Mouse (Mus musculus): Measurements from ENCODE around the gene Ank2. TPM values are rescaled to one million over a fixed set of nuclear protein-coding genes. Genes with fewer than 3 reads are reported as not detected.
A peak's percentile ranks its signal among the peaks of the same experiment; 100 is the strongest.

Ank2 gene
- total RNA-seq, 2 experiments from 2014 or later, result 56.9 to 95.8 TPM

DNA sequence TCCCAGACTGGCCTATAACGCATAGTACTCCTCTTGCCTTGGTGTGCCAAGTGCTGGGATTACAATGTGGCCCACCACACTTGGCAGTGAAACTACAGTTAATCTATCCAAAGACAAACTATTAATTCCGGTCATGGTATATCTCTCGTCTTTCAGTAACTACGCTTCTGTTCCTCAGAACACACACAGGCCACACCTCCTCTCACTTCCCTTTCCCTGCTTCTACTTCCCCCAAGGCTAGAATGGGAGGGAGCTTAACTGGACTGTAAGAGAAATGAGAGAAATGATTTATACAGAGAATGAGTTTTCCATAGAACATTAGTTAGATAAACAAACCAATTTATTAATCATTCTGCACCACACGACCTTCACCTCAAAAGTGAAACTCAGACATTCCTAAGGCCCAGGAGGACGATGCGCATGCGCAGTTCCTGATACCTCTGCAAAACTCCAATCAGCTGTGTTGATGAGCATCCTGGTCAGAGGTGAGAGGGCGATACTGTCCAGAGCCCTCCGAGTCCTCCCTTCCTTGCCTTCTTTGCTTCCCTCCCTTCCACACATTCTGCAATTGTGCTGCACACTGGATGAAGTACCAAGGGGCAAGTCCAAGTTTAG is 206.2 kb downstream of the Ank2 start:
- no peak for DNase-seq

GRCm38 (mm10) chr3:127282277-127282676 is 216.9 kb downstream of the Ank2 start:
- no peak for DNase-seq

- no peak for DNase-seq
Measured at GRCm38 (mm10) chr3:127281390-127281789, 217.8 kb downstream of the Ank2 start.

- no peak for DNase-seq
Measured at GRCm38 (mm10) chr3:127280376-127280775, 218.8 kb downstream of the Ank2 start.

- no peak for DNase-seq
Measured at GRCm38 (mm10) chr3:127275953-127276352, 223.2 kb downstream of the Ank2 start.

DNA sequence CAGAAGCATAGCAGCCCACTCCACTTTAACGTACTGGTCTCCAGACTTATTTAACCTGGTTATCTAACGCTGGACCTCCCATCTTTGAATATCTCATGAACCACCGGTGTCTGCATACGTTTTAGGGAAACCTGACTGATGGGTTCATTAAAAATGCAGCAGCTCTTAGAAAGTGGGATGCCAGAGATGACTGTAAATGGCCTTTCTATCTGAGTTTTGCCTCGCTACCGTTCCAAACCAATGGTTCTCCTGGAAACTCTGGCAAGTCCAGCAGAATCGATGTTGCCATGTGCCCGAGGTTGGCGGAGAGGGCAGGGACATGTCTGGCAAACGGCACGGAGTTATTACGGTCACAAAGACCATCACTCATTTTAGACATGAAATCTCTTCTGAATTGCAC is 226.3 kb downstream of the Ank2 start:
- DNase-seq, result no peak

- no peak for DNase-seq
Measured at GRCm38 (mm10) chr3:127269616-127270015, 229.5 kb downstream of the Ank2 start.

DNA sequence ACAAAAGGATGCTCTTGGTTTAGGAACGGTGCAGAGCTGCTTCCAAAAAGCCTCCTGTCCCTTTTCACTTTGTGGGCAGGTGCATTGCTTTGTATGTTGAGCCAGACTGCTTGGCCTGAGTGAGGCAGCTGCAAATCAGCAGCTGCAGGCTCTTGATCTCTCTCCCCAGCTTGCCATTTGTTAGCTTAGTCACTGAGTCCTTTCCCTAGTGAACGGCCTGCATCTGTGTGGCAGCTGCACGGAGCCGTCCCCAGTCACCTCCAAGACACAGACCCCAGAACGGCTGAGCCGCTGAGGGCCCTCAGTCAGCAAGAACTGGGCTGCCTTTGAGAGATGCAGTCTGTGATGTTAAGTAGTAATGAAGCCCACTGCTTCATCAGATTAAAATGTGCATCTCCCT is 231.3 kb downstream of the Ank2 start:
- no peak for DNase-seq

DNA sequence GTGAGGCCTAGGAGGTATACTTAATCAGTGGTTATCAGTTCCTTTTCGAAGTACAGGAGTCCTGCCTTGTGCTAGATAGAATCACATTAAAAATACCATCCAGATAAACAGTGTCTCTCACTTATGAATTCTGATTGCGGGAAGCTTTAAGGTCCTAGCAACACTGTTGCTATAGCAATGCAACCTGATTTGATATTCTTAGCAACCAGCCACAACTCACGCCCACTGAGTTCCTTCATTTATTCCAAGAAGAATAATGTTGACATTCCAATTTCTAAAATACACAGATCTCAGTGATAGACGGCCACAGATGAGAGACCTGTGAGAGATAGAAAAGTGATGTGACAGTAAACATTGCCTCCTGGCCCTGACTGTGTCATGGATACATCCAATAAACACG is 233.4 kb downstream of the Ank2 start:
- DNase-seq, result no peak

GRCm38 (mm10) chr3:127265182-127265581 is 234.0 kb downstream of the Ank2 start:
- no peak for DNase-seq

- no peak for DNase-seq
Measured at GRCm38 (mm10) chr3:127260786-127261166, 238.4 kb downstream of the Ank2 start.

GRCm38 (mm10) chr3:127260007-127260785 is 239.0 kb downstream of the Ank2 start:
- DNase-seq, result no peak

GRCm38 (mm10) chr3:127258466-127259075 is 240.6 kb downstream of the Ank2 start:
- no peak for DNase-seq

DNA sequence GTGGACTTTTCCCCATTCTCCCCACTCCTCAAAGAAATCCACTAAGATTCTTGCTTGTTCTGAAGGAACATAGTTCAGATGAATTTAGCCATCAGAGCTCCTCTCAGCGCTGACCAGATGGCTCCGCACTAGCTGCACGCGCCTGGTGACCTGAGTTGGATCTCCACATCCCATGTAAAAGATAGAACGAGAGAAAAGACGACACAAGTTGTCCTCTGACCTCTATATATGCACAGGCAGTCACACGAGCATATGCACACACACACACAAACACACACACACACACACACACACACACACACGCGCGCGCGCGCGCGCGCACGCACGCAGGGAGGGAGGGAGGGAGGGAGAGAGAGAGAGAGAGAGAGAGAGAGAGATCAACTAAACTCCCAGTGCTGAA is 241.2 kb downstream of the Ank2 start:
- peak; percentile 18 for DNase-seq

DNA sequence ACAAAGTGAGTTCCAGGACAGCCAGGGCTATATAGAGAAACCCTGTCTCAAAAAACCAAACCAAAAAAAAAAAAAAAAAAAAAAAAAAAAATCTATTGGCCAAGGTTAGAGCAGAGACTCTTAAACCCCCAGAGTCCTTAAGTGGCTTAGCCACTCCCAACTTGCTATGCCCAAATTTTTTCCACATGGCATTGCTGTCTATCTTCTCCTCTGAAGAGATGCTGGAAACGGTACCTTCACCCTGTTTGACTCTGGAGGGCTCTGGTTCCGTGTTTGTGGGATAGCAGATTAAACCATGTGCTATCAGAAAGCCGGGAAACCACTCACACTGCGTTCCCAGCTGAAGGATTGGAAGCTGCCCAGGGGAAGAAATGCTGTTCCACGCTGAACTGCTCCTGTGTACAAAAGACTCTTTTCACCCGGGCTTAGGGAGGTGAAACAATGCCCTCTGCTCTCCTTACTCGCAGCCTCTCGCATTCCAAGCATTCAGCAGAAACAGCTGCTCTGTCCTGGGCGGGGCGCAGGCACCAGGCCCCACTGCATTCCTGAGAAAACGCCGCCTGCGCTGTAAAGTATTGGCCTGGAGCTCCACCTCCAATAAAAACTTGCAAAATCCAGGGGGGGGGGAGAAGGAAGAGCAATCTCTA is 241.7 kb downstream of the Ank2 start:
- DNase-seq, result peak; percentile 66

- DNase-seq, result no peak
Measured at GRCm38 (mm10) chr3:127256681-127257080, 242.5 kb downstream of the Ank2 start.

DNA sequence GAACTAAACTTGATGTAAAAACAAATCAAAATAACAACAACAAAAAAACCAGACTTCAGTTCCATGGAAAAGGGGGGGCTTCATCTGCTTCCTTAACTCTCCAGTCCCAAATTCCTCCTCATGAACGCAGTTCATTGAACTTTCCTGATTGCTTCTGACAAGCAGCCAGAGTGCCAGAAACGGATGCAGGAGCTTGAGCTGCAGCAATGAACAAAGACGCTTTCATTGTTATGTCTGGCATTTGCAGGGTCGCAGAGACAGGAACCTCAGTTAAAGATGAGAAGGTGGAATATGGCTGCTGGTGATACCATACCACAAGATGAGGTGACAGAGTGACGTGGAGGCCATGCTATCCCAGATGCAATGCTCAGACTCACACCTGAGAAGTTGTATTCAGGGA is 248.2 kb downstream of the Ank2 start:
- DNase-seq, result no peak

DNA sequence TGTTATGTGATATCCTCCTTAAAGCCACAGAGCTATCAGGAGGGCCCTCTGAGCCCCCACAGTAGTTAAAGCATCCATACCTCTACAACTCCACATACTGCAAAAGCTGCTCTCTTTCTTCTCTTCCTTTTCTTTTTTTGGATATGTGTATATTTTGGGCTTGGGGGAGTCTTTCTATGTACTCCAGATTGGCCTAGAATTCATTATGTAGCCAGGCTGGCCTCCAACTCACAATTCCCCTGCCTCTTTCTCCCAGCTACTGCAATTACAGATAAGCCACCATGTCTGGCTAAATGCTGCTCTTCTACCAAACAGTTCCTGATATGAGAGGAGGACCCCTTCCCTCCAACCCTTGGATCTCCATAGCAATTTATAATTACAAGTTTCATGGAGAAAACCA is 250.5 kb downstream of the Ank2 start:
- DNase-seq, result no peak

DNA sequence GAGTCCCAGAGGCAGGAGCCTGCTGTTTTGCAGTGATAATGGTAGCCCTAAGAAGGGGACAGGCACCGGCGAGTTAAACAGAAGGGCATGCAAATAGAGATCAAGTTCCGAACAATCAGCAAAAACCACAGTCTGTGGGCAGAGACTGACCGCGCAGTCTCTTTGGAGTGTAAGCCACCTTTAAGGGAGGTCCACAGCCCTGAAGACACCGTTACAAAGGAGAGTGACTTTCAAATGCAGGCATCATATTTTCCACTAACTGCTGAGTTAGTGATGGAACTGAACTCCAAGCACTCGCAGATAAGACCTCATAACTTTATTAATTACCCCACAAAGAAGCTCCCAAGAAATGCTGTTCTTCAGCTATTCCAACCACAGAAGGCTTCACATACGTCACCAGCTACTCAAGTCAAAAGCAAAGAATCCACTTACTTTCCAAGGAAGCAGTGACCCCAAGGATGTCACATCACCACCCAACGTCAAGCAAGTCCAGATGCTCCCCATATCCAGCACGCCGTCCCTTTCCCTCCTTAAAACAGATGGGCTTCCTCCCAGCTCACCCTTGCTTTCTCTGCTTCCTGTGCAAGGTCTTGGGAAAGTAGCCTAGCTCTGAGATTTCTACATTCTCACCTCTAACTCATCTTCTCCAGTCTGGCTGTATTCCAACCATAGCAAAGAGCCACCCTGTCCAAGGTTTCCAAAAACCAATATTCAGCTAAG is 252.0 kb downstream of the Ank2 start:
- no peak for DNase-seq

- DNase-seq, result no peak
Measured at GRCm38 (mm10) chr3:127243928-127244642, 255.1 kb downstream of the Ank2 start.

DNA sequence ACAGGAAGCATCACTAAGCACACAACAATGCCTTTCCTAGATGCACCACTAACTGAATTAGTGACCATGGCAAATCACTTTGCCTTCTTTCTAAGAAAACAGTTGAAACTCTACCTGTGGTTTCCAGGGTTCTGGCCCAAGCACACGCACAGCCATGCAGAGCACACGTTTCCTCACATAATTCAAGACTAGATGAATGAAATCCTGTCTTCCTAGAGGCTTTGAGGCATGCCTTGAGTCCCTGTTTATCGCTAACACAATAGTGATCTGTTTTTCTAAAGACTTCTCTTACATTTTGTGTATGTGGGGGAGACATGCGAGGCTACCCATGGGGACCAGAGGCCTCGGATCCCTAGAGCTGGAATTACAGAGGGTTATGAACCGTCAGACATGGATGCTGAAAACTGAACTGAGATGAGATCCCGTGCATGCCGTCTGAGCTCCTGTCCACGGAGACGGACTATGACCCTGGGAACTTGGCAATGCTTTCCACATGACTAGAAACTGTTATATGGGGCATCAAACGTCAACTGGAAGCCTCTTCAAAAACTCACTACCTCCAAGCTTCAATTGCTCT is 256.8 kb downstream of the Ank2 start:
- DNase-seq, result no peak
